Mouse (Mus musculus): ENCODE measurements around the gene Ifi203. TPM values are rescaled to one million over a fixed set of nuclear protein-coding genes. Genes with fewer than 3 reads are reported as not detected.
"Not testable (repeated sequence)": the region's sequence is repeated elsewhere in the genome, so short reads cannot be mapped to it uniquely, and the experiment has no call there.

The Ifi203 gene
- polyA plus RNA-seq (2015; fragmentation: Nextera tagmentation; extraction: Ambion mirVana) = 7.7 TPM in 2 replicates

GRCm38 (mm10) chr1:173941924-173942779, at the start of gene Ifi203, which contains the start of gene Mndal:
Gene Ifi203, minus strand, starts transcription at chr1:173942672.
Gene Mndal, minus strand, starts transcription at chr1:173942491.
- not testable (repeated sequence) for H3K27me3 ChIP-seq (ENCODE audit: insufficient read depth, low read length); ATAC-seq (replicated peaks; ENCODE audit: low FRiP score, low read depth); DNase-seq (ENCODE audit: low spot score); H3K36me3 ChIP-seq (ENCODE audit: insufficient read depth, low read length); H3K9me3 ChIP-seq (replicated peaks; ENCODE audit: low read length); H3K4me1 ChIP-seq (replicated peaks; ENCODE audit: insufficient read depth, low read length); H3K9ac ChIP-seq (ENCODE audit: low read depth, low read length); H3K27ac ChIP-seq; H3K4me3 ChIP-seq (replicated peaks; ENCODE audit: low read depth, low read length)
- WGBS = 54% methylated on average over 3 of the region's 3 CpGs
- H3K4me2 ChIP-seq (ENCODE audit: low read length) = peak within 1 kb of the TSS; percentile 32; the same call in 1 of the 2 replicates

DNA sequence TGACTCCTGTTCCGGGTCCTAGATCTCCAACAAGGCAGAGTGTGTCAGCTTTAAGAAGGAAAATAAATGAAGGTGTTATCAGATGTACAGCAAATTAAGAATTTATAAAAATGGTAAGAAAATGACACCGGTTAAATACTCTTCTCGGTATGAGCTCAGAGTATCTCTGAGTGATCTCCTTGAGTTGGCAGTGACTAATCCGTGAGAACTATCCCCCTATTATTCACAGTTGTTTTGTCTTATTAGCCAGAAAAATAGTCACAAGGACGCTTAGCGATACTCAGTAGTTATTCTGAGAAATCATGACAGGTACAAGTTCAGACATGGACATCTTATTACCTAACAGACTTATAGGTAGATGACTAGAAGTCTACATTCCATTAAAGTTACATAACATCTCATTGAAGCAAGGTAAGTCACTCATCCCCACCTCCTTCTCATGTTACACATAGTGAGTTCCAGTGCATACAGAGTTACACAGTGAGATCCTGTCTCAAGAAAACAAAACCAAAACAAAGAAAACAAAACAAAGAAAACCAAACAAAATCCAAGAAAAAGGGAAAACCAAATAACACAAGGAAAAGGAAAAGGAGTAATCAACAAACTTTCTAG, 40.3 kb upstream of the Ifi203 start, which contains the start of gene Ifi202b:
TSS of gene Ifi202b (minus strand) at position 51 of the 612 bp plus-strand sequence.
- H3K4me1 ChIP-seq (replicated peaks; ENCODE audit: insufficient read depth, low read length); ATAC-seq (replicated peaks; ENCODE audit: low FRiP score, low read depth); H3K9me3 ChIP-seq (replicated peaks; ENCODE audit: low read length); H3K27ac ChIP-seq; H3K4me3 ChIP-seq (replicated peaks; ENCODE audit: low read depth, low read length); H3K27me3 ChIP-seq (ENCODE audit: insufficient read depth, low read length); H3K9ac ChIP-seq (ENCODE audit: low read depth, low read length); H3K4me2 ChIP-seq (ENCODE audit: low read length); DNase-seq (ENCODE audit: low spot score); H3K36me3 ChIP-seq (ENCODE audit: insufficient read depth, low read length): not testable (repeated sequence)
- 79% methylated on average over 6 of the region's 6 CpGs for WGBS

GRCm38 (mm10) chr1:173981038-173981437, 38.6 kb upstream of the Ifi203 start:
- DNase-seq (ENCODE audit: low spot score); H3K27ac ChIP-seq; ATAC-seq (replicated peaks; ENCODE audit: low FRiP score, low read depth); H3K27me3 ChIP-seq (ENCODE audit: insufficient read depth, low read length); H3K4me2 ChIP-seq (ENCODE audit: low read length); H3K4me1 ChIP-seq (replicated peaks; ENCODE audit: insufficient read depth, low read length); H3K9ac ChIP-seq (ENCODE audit: low read depth, low read length); H3K4me3 ChIP-seq (replicated peaks; ENCODE audit: low read depth, low read length); H3K36me3 ChIP-seq (ENCODE audit: insufficient read depth, low read length); H3K9me3 ChIP-seq (replicated peaks; ENCODE audit: low read length): not testable (repeated sequence)
- WGBS = 53% methylated on average over 3 of the region's 3 CpGs

- H3K27ac ChIP-seq = no peak overlapping the region
- H3K27me3 ChIP-seq (ENCODE audit: insufficient read depth, low read length) = no peaks in the 10 kb centered on the region
- H3K36me3 ChIP-seq (ENCODE audit: insufficient read depth, low read length) = no peaks in the 10 kb centered on the region
- H3K9me3 ChIP-seq (replicated peaks; ENCODE audit: low read length) = no peaks in the 10 kb centered on the region
- no peak for TF ChIP-seq CTCF (IDR thresholded peaks at IDR 0.05; ENCODE audit: low read depth)
- no peak overlapping the region for H3K4me2 ChIP-seq (ENCODE audit: low read length)
- H3K9ac ChIP-seq (ENCODE audit: low read depth, low read length) = no peak overlapping the region
- ATAC-seq (replicated peaks; ENCODE audit: low FRiP score, low read depth) (no peak), DNase-seq (ENCODE audit: low spot score) (no peak)
- H3K4me3 ChIP-seq (replicated peaks; ENCODE audit: low read depth, low read length) = no peak overlapping the region
- no peaks in the 10 kb centered on the region for H3K4me1 ChIP-seq (replicated peaks; ENCODE audit: insufficient read depth, low read length)
Measured at GRCm38 (mm10) chr1:173977622-173978021, 35.1 kb upstream of the Ifi203 start.

GRCm38 (mm10) chr1:173973111-173973510, 30.6 kb upstream of the Ifi203 start:
- H3K4me3 ChIP-seq (replicated peaks; ENCODE audit: low read depth, low read length) = no peak overlapping the region
- no peaks in the 10 kb centered on the region for H3K4me1 ChIP-seq (replicated peaks; ENCODE audit: insufficient read depth, low read length)
- H3K27ac ChIP-seq = no peak overlapping the region
- DNase-seq (ENCODE audit: low spot score) (no peak), ATAC-seq (replicated peaks; ENCODE audit: low FRiP score, low read depth) (no peak)
- no peaks in the 10 kb centered on the region for H3K36me3 ChIP-seq (ENCODE audit: insufficient read depth, low read length)
- no peak for TF ChIP-seq CTCF (IDR thresholded peaks at IDR 0.05; ENCODE audit: low read depth)
- no peaks in the 10 kb centered on the region for H3K9me3 ChIP-seq (replicated peaks; ENCODE audit: low read length)
- no peak overlapping the region for H3K9ac ChIP-seq (ENCODE audit: low read depth, low read length)
- no peak overlapping the region for H3K4me2 ChIP-seq (ENCODE audit: low read length)
- no peaks in the 10 kb centered on the region for H3K27me3 ChIP-seq (ENCODE audit: insufficient read depth, low read length)

DNA sequence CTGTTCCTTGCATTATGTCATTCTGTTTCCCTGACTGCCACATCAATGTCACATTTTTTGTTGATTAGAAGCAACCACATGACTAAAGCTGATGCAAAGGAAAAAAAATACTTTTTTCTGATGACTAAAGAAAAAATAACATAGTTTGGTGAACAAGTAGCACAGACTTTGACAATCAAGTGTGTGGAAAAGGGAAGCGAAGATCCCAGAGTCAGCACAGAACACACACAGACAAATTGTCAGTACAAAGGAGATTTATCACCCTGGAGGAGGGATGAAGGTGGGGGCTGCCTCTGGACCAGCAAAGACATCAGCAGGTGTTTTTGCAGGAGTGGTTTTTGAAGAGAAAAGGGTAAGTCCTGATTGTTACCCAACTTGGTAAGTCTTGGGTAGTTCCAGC, 19.0 kb upstream of the Ifi203 start:
- not testable (repeated sequence) for DNase-seq (ENCODE audit: low spot score); H3K9ac ChIP-seq (ENCODE audit: low read depth, low read length); ATAC-seq (replicated peaks; ENCODE audit: low FRiP score, low read depth); H3K4me2 ChIP-seq (ENCODE audit: low read length); H3K36me3 ChIP-seq (ENCODE audit: insufficient read depth, low read length); H3K27me3 ChIP-seq (ENCODE audit: insufficient read depth, low read length); H3K9me3 ChIP-seq (replicated peaks; ENCODE audit: low read length); H3K4me3 ChIP-seq (replicated peaks; ENCODE audit: low read depth, low read length); H3K27ac ChIP-seq; H3K4me1 ChIP-seq (replicated peaks; ENCODE audit: insufficient read depth, low read length)
- 68% methylated on average over 1 of the region's 1 CpGs for WGBS

- DNase-seq (ENCODE audit: low spot score); H3K36me3 ChIP-seq (ENCODE audit: insufficient read depth, low read length); H3K4me3 ChIP-seq (replicated peaks; ENCODE audit: low read depth, low read length); H3K4me2 ChIP-seq (ENCODE audit: low read length); H3K9me3 ChIP-seq (replicated peaks; ENCODE audit: low read length); H3K4me1 ChIP-seq (replicated peaks; ENCODE audit: insufficient read depth, low read length); H3K27ac ChIP-seq; H3K27me3 ChIP-seq (ENCODE audit: insufficient read depth, low read length); ATAC-seq (replicated peaks; ENCODE audit: low FRiP score, low read depth); H3K9ac ChIP-seq (ENCODE audit: low read depth, low read length): not testable (repeated sequence)
- 32% methylated on average over 3 of the region's 3 CpGs for WGBS
Measured at GRCm38 (mm10) chr1:173959998-173960397, 17.5 kb upstream of the Ifi203 start.

GRCm38 (mm10) chr1:173955839-173956527, 13.5 kb upstream of the Ifi203 start:
- not testable (repeated sequence) for H3K4me2 ChIP-seq (ENCODE audit: low read length); H3K9me3 ChIP-seq (replicated peaks; ENCODE audit: low read length); H3K4me3 ChIP-seq (replicated peaks; ENCODE audit: low read depth, low read length); ATAC-seq (replicated peaks; ENCODE audit: low FRiP score, low read depth); H3K36me3 ChIP-seq (ENCODE audit: insufficient read depth, low read length); H3K4me1 ChIP-seq (replicated peaks; ENCODE audit: insufficient read depth, low read length); H3K27ac ChIP-seq; H3K9ac ChIP-seq (ENCODE audit: low read depth, low read length); H3K27me3 ChIP-seq (ENCODE audit: insufficient read depth, low read length); DNase-seq (ENCODE audit: low spot score)
- 32% methylated on average over 3 of the region's 3 CpGs for WGBS

All from kidney, postnatal 0 days (tissue).